ENCODE assay signal across 9 mouse cellular contexts in the genomic region with DNA sequence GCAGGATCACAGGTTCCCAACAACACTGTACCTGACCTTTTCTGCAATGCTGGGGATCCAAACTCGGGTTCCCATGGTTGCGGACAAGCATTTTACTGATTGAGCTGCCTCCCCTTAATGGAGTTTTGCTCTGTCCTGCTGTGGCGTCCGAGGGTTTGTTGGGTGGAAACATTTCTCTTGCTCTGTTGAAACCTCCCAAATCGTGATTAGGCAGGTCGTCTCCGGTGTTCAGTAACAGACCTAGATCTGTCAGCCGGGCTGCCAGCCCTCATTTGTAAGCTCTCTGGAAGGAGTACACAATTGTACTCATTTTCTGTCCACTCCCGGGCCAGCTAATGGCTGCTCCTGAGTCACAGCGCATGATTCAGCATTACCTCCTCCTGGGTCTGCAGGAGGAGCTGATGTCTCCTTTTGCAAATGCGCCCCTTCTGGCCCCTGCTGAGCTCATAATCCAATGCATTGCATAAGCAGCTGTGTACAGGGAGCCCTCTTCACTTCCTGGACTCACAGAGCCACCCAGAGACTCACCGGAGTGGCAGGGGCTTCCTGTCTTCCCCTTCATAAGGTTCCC. TPM values are rescaled to one million over a fixed set of nuclear protein-coding genes. Genes with fewer than 3 reads are reported as not detected.
DNase-seq lines count a peak whose midpoint lies in the region; ATAC-seq and TF ChIP-seq lines count a peak whose summit lies in the region.
"Had no signal": no experiment of that assay in that cellular context is flagged by ENCODE, and none has a peak within 500 bp of the region (broad histone marks: within the 10 kb centered on the region; RNA-seq: fewer than 3 reads in every experiment).

No protein-coding gene starts in this region.

- WGBS in liver, embryonic 12.5 days (ENCODE audit: insufficient replicate concordance), result 55% methylated on average over 12 of the region's 12 CpGs
- WGBS in midbrain, embryonic 10.5 days, result 66% methylated on average over 12 of the region's 12 CpGs
- WGBS in stomach, embryonic 15.5 days, result 25% methylated on average over 12 of the region's 12 CpGs

- no peak for TF ChIP-seq POLR2A in brain, embryonic 14.5 days (IDR thresholded peaks at IDR 0.05; ENCODE audit: borderline replicate concordance, extremely low read depth, insufficient read depth, insufficient read length, poor library complexity, severe bottlenecking)

- no peak overlapping the region for H3K4me2 ChIP-seq in liver, embryonic 12.5 days
- H3K4me2 ChIP-seq in stomach, embryonic 15.5 days, result peak overlapping the region; percentile 40
- H3K4me2 ChIP-seq: limb, embryonic 15.5 days had no signal

- H3K9ac ChIP-seq in liver, embryonic 12.5 days, result no peak overlapping the region
- H3K9ac ChIP-seq in stomach, embryonic 15.5 days, result 0 out of 2 replicates have a peak overlapping the region, but pooled peaks have one; percentile 4
- H3K9ac ChIP-seq: limb, embryonic 15.5 days had no signal

- no peak overlapping the region for H3K4me3 ChIP-seq in liver, embryonic 12.5 days
- no peak overlapping the region for H3K4me3 ChIP-seq in midbrain, embryonic 10.5 days
- no peak overlapping the region for H3K4me3 ChIP-seq in stomach, embryonic 15.5 days (replicated peaks)
- H3K4me3 ChIP-seq: limb, embryonic 15.5 days had no signal

- ATAC-seq in liver, embryonic 12.5 days, result no peak
- peak; percentile 69; the same call in 1 of the 2 replicates for ATAC-seq in stomach, embryonic 15.5 days (ENCODE audit: insufficient read depth, low FRiP score, low read depth)
- ATAC-seq in megakaryocyte-erythroid progenitor cell, adult 5-6 weeks (replicated peaks; ENCODE audit: low FRiP score, low TSS enrichment, poor library complexity, severe bottlenecking), result no peak

- intact Hi-C loops in gastrocnemius, postnatal 14 days (cut with DNase I; ENCODE audit: low total_unique reads), result no loop called here

- H3K27me3 ChIP-seq in liver, embryonic 12.5 days (replicated peaks), result peaks cover 5% of the 10 kb centered on the region; the same call in 1 of the 2 replicates
- no peaks in the 10 kb centered on the region for H3K27me3 ChIP-seq in midbrain, embryonic 10.5 days (ENCODE audit: low read depth, poor library complexity, severe bottlenecking)
- H3K27me3 ChIP-seq in stomach, embryonic 15.5 days (replicated peaks), result no peaks in the 10 kb centered on the region
- H3K27me3 ChIP-seq: limb, embryonic 15.5 days had no signal

- TF ChIP-seq CTCF in brain, embryonic 14.5 days (IDR thresholded peaks at IDR 0.05; ENCODE audit: borderline replicate concordance, extremely low read depth, insufficient read depth, insufficient read length), result no peak

- no peaks in the 10 kb centered on the region for H3K9me3 ChIP-seq in liver, embryonic 12.5 days (replicated peaks)
- H3K9me3 ChIP-seq in midbrain, embryonic 10.5 days (replicated peaks), result no peaks in the 10 kb centered on the region
- no peaks in the 10 kb centered on the region for H3K9me3 ChIP-seq in stomach, embryonic 15.5 days
- H3K9me3 ChIP-seq: limb, embryonic 15.5 days had no signal

- no peaks in the 10 kb centered on the region for H3K36me3 ChIP-seq in liver, embryonic 12.5 days
- no peaks in the 10 kb centered on the region for H3K36me3 ChIP-seq in midbrain, embryonic 10.5 days
- H3K36me3 ChIP-seq in stomach, embryonic 15.5 days, result no peaks in the 10 kb centered on the region
- H3K36me3 ChIP-seq: limb, embryonic 15.5 days had no signal

- no peak overlapping the region for H3K27ac ChIP-seq in liver, embryonic 12.5 days
- H3K27ac ChIP-seq in midbrain, embryonic 10.5 days (replicated peaks), result peak overlapping the region; percentile 53
- H3K27ac ChIP-seq in stomach, embryonic 15.5 days, result peak overlapping the region; percentile 74
- H3K27ac ChIP-seq: limb, embryonic 15.5 days had no signal

- DNase-seq in liver, result peak; percentile 40
- peak; percentile 71 for DNase-seq in brain, embryonic 14.5 days (ENCODE audit: low read depth)
- peak; percentile 32 for DNase-seq in gastrocnemius, postnatal 14 days
- DNase-seq in layer of hippocampus, adult 9-11 months, result peak; percentile 43
- DNase-seq in midbrain, embryonic 10.5 days (ENCODE audit: low spot score), result peak; percentile 22

- peaks cover 19% of the 10 kb centered on the region; the same call in 1 of the 2 replicates for H3K4me1 ChIP-seq in liver, embryonic 12.5 days
- peaks cover 18% of the 10 kb centered on the region for H3K4me1 ChIP-seq in midbrain, embryonic 10.5 days
- H3K4me1 ChIP-seq in stomach, embryonic 15.5 days, result peaks cover 21% of the 10 kb centered on the region

RNA-seq across cellular contexts. Expression of a gene that starts 49.8 kb away (rescaled TPM):
- polyA plus RNA-seq in liver, embryonic 12.5 days (2016; fragmentation: Nextera tagmentation; extraction: Ambion mirVana), result 1.9 and 2.3 TPM in 2 replicates
- polyA plus RNA-seq in brain, embryonic 14.5 days (2012; rRNA removed), result 45.4 and 52.0 TPM in 2 replicates
- total RNA-seq in gastrocnemius, postnatal 14 days (2021), result 10 to 100 TPM in 1 of 2 experiments, 1 to 10 TPM in 1; 8.8 to 10.1 TPM
- polyA plus RNA-seq in midbrain, embryonic 10.5 days (2016; fragmentation: Nextera tagmentation; extraction: Ambion mirVana), result 14.8 and 21.9 TPM in 2 replicates
- 8.3 and 9.7 TPM in 2 replicates for polyA plus RNA-seq in stomach, embryonic 15.5 days (2015; fragmentation: Nextera tagmentation; extraction: Ambion mirVana)
- 0.89 and 0.94 TPM in 2 replicates for total RNA-seq in megakaryocyte-erythroid progenitor cell, adult 5-6 weeks (2014; fragmentation: Nextera tagmentation)
- total RNA-seq in megakaryocyte-erythroid progenitor cell, adult 5-6 weeks (2017), result 0.42 and 1.1 TPM in 2 replicates

RNA-seq across cellular contexts. Expression of a gene that starts 50.2 kb away (rescaled TPM):
- 1.3 TPM in 2 replicates for polyA plus RNA-seq in liver, embryonic 12.5 days (2016; fragmentation: Nextera tagmentation; extraction: Ambion mirVana)
- 5.1 and 5.8 TPM in 2 replicates for polyA plus RNA-seq in brain, embryonic 14.5 days (2012; rRNA removed)
- total RNA-seq in gastrocnemius, postnatal 14 days (2021), result 1 to 10 TPM; 3.1 TPM
- polyA plus RNA-seq in midbrain, embryonic 10.5 days (2016; fragmentation: Nextera tagmentation; extraction: Ambion mirVana), result 7.8 and 8.0 TPM in 2 replicates
- 5.4 and 5.7 TPM in 2 replicates for polyA plus RNA-seq in stomach, embryonic 15.5 days (2015; fragmentation: Nextera tagmentation; extraction: Ambion mirVana)
- total RNA-seq in megakaryocyte-erythroid progenitor cell, adult 5-6 weeks (2014; fragmentation: Nextera tagmentation), result 0.45 and 1.2 TPM in 2 replicates
- total RNA-seq in megakaryocyte-erythroid progenitor cell, adult 5-6 weeks (2017), result 1.3 TPM in 1 of 2 replicates, not detected in the other
